Mouse (Mus musculus): ENCODE measurements around the gene Pam16.

DNA sequence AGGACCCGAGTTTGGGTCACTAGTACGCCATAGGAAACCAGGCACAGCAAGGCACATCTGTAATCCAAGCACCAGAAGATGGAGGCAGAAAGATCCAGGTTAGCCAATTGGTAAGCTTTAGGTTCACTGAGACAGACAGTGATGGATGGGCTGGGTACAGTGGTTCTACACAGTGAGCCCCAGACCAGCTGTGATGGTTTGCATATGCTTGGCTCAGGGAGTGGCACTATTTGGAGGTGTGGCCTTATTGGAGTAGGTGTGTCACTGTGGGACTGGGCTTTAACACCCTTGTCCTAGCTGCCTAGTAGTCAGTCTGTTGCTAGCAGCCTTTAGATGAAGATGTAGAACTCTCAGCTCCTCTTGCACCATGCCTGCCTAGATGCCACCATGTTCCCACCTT lies 39.0 kb upstream of the Pam16 start:
- TF ChIP-seq CTCF (IDR thresholded peaks at IDR 0.05; ENCODE audit: low read depth, low read length) (no peak), POLR2A (IDR thresholded peaks at IDR 0.05; ENCODE audit: insufficient read depth, low read length) (no peak)
